Mouse (Mus musculus) C2C12 (cell line): ENCODE data around the gene Ets1.

ENCODE experiments used
- CEBPB ChIP-seq: IDR thresholded peaks from one replicate; pipeline ENCODE4 v1.6.1; 2011; ENCODE audit warnings: low read depth, mild to moderate bottlenecking, control low read depth, moderate library complexity
- CTCF ChIP-seq: IDR thresholded peaks from one replicate; pipeline ENCODE4 v1.5.1; 2011; ENCODE audit not compliant: control insufficient read depth, insufficient read depth, insufficient read length
- MYOG ChIP-seq: IDR thresholded peaks from one replicate; pipeline ENCODE4 v1.6.1; 2011; ENCODE audit not compliant: control insufficient read depth, insufficient read length; ENCODE audit errors: extremely low read depth

DNA sequence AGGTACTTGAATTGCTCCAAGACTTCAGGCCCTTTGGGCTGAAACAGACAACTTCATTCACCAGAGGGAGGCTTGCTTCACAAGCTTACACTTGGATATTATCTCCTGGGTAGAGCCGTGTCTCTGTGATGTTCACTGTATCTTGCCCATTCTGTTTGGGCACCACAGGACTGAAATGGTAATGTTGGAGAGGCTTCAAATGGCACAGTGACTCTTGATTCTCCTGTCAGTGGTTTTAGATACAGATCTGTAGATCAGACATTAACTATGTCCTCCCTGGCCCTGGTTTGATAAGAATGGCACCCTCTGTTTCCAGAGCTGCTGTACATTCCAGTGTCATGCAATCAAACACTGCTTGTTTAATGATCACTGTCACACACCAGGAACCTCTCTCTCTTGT, 77.1 kb downstream of the Ets1 start:
- no peak for TF ChIP-seq CTCF
- TF ChIP-seq CEBPB: no peak
- no peak for TF ChIP-seq MYOG
